Mouse (Mus musculus): ENCODE data around the gene Trim42.

Gene Trim42

DNA sequence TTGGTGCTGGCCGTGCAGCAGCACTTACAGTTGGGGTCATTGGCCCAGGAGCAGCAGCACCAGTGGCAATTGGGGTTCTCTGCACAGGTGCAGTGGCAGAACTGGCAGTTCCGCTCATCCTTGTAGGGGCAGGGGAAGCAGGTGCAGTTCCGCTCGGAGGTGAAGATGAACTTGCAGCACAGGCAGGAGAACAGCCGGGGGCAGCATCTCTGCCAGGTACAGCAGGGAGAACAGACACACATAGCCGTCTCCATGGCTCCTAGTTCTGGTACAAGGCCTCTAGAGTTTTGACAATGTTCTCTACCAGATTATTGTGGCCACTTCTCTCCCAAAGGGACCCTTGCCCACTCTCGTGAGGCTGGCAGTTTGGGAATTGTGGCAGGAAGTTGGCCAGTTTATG, at the start of gene Trim42:
Trim42 (minus strand) TSS at position 368 of the 400 bp plus-strand sequence.
- DNase-seq (ENCODE audit: low spot score in 2 of 2), result no peak

DNA sequence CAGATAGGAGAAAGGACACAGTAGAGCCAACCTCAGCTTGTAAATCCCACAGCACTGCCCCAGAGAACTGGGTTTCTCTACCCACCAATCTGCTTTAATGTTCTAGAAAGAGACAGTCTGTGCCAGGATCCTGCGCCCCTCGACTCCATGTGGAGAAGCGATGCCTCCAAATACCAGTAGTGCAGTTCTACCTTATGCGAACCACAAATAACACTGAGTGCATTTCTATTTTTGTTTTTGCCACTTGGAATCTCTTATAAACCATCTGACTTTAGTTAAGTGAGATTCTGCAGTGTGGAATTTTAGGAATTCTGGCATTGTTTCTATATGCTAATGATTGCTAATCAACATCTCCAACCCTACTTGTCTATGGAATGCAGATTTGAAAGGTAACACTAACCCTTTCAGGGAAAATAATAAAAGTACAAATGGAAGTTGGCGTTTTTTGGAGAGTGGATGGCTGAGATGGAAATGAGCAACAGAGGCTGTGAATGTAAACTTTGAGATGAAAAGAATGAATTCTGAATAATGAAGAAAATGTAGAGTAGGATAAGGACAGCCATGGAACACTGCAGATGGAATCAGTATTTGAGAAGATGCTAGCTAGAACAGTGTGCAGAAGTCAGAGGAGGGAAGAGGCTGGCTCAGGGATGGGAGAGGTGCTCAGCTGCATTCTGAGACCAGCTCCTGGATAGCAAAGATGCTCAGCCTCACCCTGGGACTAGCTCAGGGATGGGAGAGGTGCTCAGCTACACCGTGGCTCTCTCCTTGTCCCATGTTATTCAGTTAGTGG, 45.3 kb upstream of the Trim42 start:
- DNase-seq (ENCODE audit: low spot score in 2 of 2), result no peak

DNA sequence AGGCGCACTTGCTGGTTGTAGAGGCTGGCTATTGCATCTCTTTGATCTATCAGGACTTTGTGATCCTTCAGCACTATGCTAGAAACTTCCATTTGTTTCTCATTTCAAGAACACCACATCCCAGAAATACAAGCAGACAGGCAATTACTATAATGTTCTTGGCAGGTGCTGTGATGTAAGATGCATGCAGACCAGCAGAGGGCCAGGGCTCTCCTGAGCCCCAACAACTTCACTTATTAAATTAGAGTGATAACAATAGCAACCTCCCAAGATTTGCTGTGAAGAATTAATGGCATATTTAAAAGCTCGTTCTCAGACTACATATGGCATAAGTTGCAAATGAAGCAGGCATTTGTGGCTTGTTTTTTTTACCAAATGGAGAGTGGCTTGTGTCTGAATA, 38.4 kb upstream of the Trim42 start:
- DNase-seq (ENCODE audit: low spot score in 2 of 2), result no peak

DNA sequence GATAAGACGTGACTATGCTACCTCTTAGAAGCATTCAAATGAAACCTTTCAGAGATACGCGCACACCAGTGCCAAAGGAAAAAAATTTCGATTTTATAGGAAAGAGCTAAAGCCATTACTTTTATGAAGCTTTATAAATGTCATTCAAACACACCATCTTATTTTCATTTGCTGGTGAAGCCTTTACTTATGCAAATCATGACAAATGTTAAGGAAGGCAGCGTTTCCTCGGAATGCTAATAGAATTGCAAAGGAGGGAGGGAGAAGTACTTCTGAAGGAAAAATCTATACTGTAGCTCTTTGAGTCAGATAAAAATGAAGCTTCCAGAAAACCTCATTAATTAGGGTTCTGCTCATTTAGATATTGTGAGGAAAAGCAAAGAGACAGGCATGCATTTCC, 13.3 kb downstream of the Trim42 start:
- no peak for DNase-seq (ENCODE audit: low spot score in 2 of 2)

DNA sequence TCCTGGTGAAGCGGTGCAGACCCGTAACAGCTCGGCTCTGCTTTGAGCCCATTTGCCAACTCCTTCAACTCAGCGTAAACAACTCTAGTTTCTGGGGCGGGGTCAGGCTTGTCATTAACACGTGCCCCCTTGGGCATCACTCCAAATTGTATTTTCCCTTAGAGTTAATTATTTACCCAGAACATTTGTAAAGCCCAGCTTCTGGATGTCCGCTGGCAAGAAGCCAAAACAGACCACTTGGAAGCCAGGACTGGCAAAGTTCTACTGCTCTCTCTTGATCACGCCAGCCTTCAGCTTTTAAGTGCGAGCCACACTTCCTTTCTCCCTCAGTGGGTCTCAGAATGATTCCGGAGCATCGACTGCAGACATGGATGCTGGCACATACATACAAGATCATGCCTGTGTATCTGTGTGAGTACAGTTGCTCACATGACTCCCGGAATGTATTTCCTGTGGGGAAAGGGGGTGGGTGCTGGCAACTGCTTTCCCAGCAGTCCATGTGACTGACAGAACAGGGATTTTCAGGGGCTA, 24.9 kb downstream of the Trim42 start:
- no peak for DNase-seq (ENCODE audit: low spot score in 2 of 2)

DNA sequence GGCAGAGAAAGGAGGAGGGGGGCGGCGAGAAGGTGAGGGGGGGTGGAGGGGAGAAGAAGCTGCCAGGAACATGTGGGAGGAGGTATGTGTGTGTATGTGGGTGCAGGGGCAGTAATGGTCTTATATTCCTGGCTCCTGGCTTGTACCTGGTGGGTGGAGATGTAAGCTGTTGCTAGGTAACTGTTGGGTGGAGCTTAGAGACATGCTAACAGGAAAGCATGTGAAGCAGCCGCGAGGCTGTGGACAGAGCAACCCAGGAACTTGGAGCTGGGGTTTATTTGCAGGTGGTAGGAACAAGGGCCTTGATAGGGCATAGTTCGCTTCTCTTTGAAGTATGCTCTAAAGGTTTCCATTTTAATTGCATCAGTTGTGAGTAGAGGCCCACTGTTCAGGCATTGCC, 28.0 kb downstream of the Trim42 start:
- DNase-seq (ENCODE audit: low spot score in 2 of 2), result no peak

DNA sequence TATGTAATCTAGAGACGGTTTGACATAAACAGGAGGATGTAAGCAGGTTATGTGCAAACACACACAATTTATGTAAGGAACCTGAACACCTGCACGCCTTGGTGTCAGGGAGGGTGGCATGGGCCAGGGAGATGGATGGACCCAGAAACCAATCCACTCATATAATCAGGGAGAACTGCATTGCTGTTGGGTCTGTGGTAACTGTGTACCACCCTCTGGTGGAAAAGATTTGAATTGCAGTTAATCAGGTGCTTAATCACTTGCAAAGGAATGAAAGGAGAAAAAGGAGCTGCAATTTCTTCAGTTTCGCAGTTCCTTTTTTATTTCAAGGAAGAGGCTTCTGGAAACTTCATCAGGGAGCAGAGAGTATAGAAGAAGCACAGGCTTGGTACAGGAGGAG, 46.9 kb downstream of the Trim42 start:
- peak in 1 of 2 experiments; percentile 4 for DNase-seq (ENCODE audit: low spot score in 2 of 2)

DNA sequence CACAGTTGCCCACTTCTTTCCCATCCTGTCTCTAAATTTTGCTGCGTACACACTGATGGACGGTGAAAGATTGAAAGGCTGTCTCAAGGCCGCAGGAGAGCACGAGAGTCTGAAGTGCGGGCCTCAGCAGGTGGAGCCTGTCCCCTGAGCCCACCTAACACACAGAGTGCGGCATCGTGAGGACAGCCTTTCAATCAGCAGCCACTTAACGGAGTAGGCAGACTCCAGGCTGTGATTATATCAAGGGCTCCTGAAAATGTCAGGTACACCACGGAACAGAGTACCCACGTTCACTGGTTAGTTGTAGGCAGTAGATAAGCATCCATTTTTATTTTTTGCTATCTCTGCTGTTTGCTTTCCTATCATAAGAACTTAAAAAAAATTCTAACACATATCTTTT, 47.6 kb downstream of the Trim42 start:
- peak in 1 of 2 experiments; percentile 1 for DNase-seq (ENCODE audit: low spot score in 2 of 2)

DNA sequence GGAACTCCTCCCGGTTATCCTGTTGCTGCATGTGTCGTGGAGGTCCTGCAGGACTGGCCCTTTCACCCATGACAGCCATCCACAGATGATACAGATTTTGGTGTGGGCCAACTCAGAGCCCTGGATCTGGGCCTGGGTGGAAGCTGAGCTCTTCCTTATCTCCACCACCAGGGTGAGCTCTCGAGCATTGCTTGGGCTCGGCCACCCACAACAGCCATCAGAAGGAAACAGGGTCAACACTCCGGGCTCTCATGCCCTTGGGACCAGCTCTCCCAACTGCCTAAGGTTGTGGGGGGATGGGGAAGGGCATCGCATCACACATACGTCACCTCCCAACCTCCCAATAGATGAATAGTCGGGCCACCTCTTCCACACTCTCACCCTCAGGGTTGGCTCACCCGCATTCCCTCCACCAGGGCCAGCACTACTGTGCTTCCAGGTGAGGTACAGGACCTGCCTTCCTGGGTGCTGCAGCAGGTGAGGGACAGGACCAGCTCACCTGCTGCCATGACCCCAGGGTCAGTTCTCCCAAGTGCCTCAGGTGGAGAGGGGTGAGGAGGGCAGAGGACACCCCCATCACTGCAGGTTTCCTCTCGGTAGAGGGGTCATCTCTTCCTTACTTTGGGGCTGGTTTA, 54.2 kb downstream of the Trim42 start:
- DNase-seq (ENCODE audit: low spot score in 2 of 2), result peak in 1 of 2 experiments; percentile 4

DNA sequence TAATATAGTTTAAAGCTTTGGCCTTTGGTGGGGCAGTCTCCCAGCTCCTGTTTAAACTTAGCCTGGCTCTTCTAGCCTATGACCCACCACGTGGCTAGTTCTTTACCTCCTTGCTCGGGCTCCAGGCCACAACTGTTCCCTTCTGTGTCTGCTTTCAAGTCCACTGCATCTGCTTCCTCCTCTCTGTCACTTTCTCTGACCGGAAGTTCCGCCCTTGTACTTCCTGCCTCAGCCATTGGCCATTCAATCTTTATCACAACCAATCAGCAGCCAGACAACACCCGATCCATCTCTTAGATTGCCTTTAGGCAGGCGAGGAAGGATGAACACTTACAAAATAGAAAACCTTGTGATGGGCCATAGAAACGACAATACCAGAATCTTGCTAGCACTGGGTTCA, 58.1 kb downstream of the Trim42 start:
- no peak for DNase-seq (ENCODE audit: low spot score in 2 of 2)

DNA sequence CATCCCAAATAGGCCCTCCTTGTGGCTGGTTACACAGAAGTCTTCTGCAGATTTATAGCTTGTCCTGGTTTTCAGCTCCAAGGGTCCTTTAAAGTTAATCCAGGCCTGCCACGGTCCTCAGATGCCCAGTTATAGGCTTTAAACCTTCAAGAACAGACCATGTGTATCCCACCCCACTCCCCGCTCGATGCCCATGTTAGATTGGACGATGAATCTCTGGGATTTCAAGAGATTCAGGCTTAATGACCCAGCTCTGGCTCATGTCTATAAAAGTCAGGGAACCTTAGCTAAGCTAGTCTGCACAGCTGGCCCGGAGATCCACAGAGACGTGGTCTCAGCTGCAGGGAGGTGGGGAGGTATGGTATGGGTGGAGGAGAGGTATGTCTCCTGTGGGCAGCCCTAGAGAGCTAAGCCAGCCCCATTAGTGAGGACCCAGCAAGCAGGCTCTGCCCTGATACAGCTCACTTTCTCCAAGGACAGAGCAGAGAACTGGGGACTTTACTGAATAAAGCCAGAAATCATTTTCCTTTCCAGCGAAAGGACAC, 60.2 kb downstream of the Trim42 start:
- DNase-seq (ENCODE audit: low spot score in 2 of 2), result no peak

DNA sequence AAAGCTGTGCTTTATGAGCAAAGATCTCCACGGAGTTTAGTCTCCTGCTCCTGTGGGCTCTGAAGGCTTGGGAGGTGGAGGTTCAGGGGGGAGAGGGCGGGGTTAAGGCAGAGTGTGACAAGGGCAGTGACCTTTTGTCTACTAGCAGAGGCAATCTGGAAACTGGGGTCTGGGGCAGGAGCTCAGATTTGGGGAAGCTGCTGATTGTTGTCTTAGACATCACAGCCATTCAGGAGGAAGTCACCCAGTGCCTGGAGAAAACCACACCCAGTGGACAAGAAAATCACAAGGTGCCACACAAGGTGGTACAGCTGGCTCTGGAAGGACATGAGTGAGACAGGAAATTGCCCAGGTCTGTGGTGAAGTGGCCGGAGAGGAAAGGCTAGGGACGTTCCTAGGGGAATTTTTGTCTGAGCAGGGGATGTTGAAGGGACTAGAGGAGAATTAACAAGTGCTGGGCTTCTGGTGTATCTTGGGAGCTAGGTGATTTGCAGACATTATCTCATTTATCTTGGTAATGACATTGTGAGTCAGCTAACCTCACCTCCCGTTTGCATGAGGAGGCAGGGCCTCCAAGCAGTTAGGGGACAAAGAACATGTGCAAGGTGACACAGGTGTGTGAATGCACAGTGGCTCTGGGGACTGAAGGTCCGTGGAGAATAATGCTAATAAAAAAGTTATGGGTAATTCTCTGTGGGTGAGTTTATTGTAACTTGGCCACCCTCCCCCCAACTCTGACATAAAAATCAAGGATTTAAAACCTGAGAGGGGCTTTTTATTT, 61.9 kb downstream of the Trim42 start:
- DNase-seq (ENCODE audit: low spot score in 2 of 2), result no peak

Data from thymus, postnatal 10 days (tissue).